ENCODE assay signal across 25 mouse cellular contexts in genomic region chr13:98308724-98309123, GRCm38 (mm10). TPM values are rescaled to one million over a fixed set of nuclear protein-coding genes. Genes with fewer than 3 reads are reported as not detected.
"Had no signal": no experiment of that assay in that cellular context is flagged by ENCODE, and none has a peak within 500 bp of the region (broad histone marks: within the 10 kb centered on the region; RNA-seq: fewer than 3 reads in every experiment).

No protein-coding gene starts in this region.

- H3K9me3 ChIP-seq: liver, embryonic 13.5 days; liver, embryonic 15.5 days; lung, embryonic 15.5 days; midbrain, embryonic 10.5 days; midbrain, embryonic 13.5 days; neural tube, embryonic 12.5 days; stomach, embryonic 15.5 days had no signal

- H3K27ac ChIP-seq: liver, embryonic 13.5 days; liver, embryonic 15.5 days; lung, embryonic 15.5 days; macrophage; midbrain, embryonic 10.5 days; midbrain, embryonic 13.5 days; neural tube, embryonic 12.5 days; stomach, embryonic 15.5 days; stomach, postnatal 0 days had no signal

- DNase-seq: liver, embryonic 13.5 days; liver, postnatal 0 days; lung, adult 2 months; lung, postnatal 14 days; lung, postnatal 36 days; right cerebral cortex, postnatal 14 days; thymus, postnatal 25 days; thymus, postnatal 4 days had no signal

- H3K4me1 ChIP-seq: midbrain, embryonic 10.5 days; neural tube, embryonic 12.5 days had no signal

- H3K4me2 ChIP-seq: liver, embryonic 13.5 days; liver, embryonic 15.5 days; lung, embryonic 15.5 days; midbrain, embryonic 13.5 days; neural tube, embryonic 12.5 days; stomach, embryonic 15.5 days had no signal

- H3K27me3 ChIP-seq: liver, embryonic 13.5 days; liver, embryonic 15.5 days; lung, embryonic 15.5 days; midbrain, embryonic 13.5 days; neural tube, embryonic 12.5 days; stomach, embryonic 15.5 days had no signal

- H3K4me3 ChIP-seq: liver, embryonic 13.5 days; liver, embryonic 15.5 days; lung, embryonic 15.5 days; midbrain, embryonic 10.5 days; midbrain, embryonic 13.5 days; neural tube, embryonic 12.5 days; stomach, embryonic 15.5 days had no signal

- H3K9ac ChIP-seq: liver, embryonic 13.5 days; liver, embryonic 15.5 days; liver, postnatal 0 days; lung, embryonic 15.5 days; midbrain, embryonic 13.5 days; neural tube, embryonic 12.5 days; stomach, embryonic 15.5 days had no signal

RNA-seq across cellular contexts. Expression of gene Gm21976, which starts 29.0 kb away (rescaled TPM):
- total RNA-seq: megakaryocyte, adult 5-6 weeks; megakaryocyte-erythroid progenitor cell, adult 5-6 weeks; neutrophil, adult 5-6 weeks had no signal
- polyA plus RNA-seq: liver, embryonic 13.5 days; liver, embryonic 15.5 days; liver, postnatal 0 days; lung, adult 2 months; lung, embryonic 15.5 days; lung, postnatal 0 days; macrophage; midbrain, embryonic 10.5 days; midbrain, embryonic 13.5 days; midbrain, embryonic 16.5 days; neural tube, embryonic 12.5 days; neural tube, embryonic 14.5 days; spleen, adult 2 months; stomach, embryonic 15.5 days; stomach, postnatal 0 days; thymus, postnatal 0 days had no signal

RNA-seq across cellular contexts. Expression of gene Foxd1, which starts 45.3 kb away (rescaled TPM):
- total RNA-seq: megakaryocyte, adult 5-6 weeks; megakaryocyte-erythroid progenitor cell, adult 5-6 weeks; neutrophil, adult 5-6 weeks had no signal
- polyA plus RNA-seq: liver, embryonic 13.5 days; liver, embryonic 15.5 days; liver, postnatal 0 days; macrophage; spleen, adult 2 months; stomach, embryonic 15.5 days; stomach, postnatal 0 days; testis, adult 2 months had no signal
